Mouse (Mus musculus): ENCODE data around the gene Cebpe.

Gene Cebpe

GRCm38 (mm10) chr14:54712074-54712473 lies at the start of gene Cebpe:
TSS of gene Cebpe (minus strand) at chr14:54712174.
- DNase-seq = no peak

- DNase-seq = no peak
Observed at GRCm38 (mm10) chr14:54756382-54756781, 44.4 kb upstream of the Cebpe start.

DNA sequence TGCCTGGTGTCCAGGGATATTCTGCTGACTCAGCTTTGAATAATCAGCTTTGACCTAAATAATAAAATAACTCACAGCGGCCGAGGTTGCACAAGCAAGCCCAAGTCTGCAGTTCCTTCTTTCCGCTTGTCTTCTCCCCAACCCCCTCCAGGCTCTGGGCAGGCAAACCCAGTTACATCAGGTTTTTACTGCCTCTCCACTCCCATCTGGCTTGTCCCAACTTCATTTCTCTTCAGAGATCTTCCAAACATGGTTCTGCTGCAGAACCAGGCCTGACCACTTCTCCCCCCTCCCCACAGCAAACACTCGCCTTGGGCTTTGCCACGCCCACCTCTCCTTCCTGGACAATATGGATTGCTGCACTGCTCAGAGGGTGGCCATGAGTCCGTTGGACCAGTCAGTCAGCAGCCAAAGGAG lies 42.6 kb upstream of the Cebpe start:
- DNase-seq = peak in 1 of 2 experiments; percentile 29

DNA sequence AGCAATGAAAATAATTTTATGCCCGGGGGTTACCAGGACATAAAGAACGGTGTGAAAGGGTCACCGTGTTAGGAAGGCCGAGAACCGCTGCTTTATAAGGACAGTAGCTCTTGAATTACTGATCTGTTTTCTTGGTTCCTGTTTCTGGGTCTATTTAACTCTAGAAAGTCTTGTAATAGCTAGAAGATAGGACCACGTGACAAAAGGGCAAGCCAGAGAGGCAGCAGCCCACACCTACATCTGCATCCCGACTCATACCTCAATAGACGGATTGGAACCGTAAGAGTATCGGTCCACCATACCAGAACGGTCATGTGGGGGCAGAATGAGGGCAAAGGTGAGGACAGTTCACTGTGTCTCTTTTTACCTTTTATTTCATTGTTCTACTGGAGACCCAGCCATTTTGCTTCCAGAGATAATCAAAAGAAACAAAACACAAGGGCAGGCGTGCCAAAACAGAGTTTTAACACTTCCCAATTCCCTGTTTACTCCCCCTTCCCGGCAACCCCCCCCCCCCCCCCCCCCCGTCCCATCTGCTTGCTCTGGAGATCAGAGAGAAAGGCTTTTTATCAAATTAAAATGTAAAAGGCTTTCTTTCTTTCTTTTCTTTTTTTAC lies 42.1 kb upstream of the Cebpe start:
- no peak for DNase-seq

- no peak for DNase-seq
Observed at GRCm38 (mm10) chr14:54752938-54753337, 41.0 kb upstream of the Cebpe start.

DNA sequence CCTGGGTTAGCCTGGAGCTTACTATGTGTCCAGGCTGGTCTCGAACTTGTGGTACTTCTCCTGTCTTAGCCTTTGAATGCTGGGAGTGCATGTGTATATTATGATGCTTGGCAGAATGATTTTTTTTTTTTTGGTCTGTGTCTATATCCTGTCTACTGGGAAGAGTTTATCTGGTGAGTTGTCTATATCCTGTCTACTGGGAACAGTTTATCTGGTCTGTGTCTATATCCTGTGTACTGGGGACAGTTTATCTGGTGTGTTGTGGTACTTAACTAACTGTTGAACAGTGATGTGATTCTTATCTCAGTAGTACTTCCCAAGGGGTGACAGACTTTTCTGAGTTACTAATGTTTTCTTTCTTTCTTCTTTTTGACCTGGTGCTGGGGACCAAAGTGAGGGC lies 39.8 kb upstream of the Cebpe start:
- no peak for DNase-seq

DNA sequence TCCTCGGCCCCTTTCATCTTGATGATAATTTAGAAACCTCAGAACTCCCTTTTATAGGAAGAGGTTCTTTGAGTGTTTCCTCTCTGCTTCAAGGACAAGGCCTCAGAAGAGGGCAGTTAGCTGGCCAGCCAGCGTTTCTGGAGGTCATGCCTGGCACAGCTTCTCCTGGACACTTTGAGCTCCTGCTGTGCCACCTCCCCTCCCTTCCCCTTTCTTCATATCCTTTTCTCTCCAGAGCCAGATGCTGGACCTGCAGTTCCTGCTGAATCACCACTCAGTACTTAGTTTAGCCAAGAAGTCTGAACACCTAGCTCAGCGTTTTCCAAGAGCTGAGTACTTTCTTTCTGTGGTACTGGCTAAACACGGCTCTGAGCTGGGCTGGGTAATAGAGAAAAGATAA lies 37.3 kb upstream of the Cebpe start:
- DNase-seq = no peak

DNA sequence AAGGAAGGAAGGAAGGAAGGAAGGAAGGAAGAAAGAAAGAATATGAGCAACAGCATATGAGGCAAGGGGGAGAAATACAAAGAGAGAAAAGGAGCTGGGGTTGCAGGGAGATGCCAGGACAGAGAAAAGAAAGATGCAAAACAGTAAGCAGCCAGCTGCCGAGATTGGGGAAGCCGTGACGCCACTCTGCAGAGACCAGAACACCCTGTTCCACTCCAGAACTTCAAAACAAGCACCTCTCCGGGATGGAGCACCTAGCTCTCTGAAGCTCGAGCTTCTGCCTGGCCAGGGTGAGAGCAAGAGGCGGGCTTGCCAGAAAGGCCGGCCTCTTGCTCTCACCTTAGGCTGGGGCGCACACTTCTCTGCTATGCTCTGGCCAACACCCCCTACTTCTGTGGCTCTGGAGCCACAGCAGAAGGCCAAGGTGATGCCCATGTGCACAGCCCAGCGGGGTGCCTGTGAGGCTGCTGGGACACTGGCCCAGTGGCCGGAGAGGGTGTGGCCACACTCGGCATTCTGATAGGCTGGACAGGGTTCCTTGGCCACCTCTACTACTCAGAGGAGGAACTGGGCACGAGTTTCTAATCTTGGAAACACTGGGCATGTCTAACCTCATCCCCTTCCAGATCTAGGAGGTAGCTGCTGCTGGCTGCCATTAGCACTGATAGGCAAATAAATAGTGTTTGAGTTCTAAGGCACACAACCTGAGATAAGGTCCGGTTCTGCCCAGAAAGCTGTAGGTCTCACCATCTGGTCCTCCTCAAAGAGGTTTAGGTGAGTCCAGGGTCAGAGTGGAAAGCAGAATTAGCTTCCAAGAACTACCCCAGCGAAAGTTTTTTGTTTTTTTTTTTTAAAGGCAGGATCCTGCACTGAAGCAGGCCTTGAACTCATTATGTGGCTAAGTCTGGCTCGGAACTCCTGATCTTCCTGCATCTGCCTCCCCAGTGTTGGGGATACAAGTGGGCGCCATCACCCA lies 36.3 kb upstream of the Cebpe start:
- DNase-seq = peak; percentile 92 to 96

DNA sequence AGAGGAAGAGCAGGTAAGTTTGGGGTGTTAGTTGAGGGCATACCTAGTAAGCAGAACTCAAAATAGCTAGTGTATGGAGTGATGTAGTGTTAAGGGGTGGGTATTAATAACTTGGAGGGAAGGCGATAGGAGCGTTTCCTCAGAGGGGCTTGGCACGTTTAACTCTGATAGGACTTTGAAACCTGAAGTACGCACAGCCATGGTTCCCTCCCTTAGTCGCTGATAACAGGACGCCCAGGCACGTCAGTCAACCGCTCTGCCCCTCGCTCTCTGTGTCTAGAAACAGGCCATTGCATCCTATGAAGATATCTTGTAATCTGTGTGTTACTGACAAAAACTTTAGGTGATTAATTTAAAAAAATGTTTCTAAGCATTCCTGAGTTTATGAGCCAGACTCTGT lies 34.1 kb upstream of the Cebpe start:
- DNase-seq = no peak

- DNase-seq = no peak
Observed at GRCm38 (mm10) chr14:54744473-54744872, 32.5 kb upstream of the Cebpe start.

DNA sequence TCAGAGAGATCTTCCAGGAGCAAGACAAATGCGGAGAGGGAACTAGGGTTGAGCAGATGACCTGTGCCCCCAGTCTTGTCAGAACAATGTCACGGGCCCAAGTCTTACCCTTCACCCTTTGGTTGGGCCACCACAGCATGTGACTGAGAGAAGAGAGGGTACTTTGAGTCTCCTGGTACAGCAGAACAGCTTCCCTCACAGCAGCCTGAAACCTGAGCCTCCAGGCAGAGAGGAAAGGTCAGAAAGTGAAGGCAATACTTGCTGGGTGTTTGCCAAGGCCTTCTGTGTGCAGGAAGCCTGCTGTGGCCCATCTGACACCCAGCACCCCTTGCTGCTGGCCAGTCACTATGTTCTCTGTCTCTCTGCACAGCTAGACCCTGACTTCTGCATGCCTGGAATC lies 30.4 kb upstream of the Cebpe start:
- DNase-seq = no peak

DNA sequence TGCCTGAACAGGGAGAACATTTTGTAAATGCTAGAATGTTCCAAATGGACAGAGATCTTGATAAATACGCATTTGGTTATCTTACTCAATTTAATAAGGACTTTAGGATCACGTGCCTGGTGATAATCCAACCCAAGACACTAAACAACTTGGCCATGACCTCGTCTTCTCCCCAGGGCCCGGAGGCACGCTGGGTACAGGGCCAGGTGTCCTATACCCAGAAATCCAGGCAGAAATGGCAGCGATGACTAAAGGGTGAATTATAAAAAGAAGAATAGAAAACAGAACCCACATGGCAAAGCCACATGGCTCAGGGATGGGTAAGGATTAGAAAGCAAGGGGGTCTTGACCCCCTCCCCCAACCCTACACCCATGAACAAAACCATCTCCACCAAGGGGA lies 29.7 kb upstream of the Cebpe start:
- no peak for DNase-seq

DNA sequence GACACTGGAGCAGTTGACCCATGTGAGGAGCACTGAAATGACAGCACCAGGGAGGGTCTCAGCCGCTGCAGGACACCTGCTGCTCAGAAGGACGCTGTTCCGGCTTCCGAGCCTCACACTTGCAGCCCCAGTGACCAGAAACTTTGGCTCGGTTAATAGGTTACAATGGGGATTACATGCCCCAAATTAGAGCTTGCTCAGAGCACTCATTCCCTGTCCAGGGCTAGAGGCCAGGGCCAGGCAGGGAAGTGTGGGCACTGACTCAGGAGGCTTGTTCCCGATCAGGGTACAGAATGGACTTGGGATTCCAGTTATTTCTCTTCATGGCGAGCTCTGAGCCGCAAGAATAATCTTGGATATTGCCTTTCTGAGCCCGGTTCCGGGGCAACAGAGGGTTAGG lies 25.7 kb upstream of the Cebpe start:
- DNase-seq = peak; percentile 44 to 52

- DNase-seq = no peak
Observed at GRCm38 (mm10) chr14:54736555-54737552, 24.9 kb upstream of the Cebpe start.

- no peak for DNase-seq
Observed at GRCm38 (mm10) chr14:54735221-54735620, 23.2 kb upstream of the Cebpe start.

DNA sequence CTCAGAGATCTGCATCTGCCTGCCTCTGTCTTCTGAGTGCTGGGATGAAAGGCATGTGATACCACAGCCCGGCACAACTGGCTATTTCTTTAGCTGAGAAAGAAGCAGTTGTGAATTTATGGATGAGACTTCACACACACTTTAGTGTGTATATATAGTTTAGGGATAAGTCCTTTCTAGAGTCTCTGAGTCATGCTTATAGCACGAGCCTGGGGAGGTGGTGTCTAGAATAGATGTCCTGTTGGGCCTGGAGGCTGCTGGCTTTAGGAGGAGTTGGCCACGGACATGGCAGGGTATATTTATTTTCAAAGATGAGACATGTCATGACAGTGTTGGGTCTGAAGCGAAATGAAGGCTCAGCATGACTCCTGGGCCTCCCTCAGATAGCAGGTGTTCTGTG lies 22.0 kb upstream of the Cebpe start:
- no peak for DNase-seq

DNA sequence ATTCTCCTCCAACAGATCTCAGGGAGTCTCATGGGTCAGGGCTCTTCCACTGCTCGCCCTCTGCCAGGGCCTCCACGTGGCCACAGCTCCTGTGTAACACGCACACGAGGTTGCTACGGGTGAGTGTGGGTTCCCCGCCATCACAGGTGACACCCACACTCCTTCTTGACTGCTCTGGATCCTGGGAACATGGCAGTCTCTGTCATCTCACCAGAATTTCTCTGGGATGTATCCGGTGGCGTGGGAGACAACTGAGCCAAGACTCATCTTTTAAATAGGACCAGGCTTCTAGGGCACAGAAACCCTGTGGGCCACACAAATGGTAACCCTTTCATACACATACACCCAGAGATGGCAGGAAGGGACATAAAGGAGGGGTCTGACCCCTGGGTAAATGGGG lies 20.2 kb upstream of the Cebpe start:
- DNase-seq = no peak

DNA sequence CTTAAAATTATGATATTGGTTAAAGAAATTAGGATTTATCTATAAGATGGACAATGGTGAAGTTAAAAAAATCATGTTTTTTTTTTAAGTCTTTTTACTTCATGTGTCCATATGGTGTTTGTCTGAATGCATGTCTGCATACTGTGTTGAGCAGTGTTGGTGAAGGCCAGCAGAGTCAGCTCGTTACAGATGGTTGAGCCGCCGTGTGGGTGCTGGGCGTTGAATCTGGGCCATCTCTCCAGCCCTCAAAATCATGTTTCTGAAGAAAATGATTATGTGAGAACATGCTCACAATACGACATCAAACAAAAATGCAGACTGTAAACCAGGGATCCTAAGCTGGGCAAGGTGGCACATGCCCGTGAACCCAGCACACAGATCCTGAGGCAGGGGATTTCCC lies 18.3 kb upstream of the Cebpe start:
- DNase-seq = peak; percentile 61 to 65

DNA sequence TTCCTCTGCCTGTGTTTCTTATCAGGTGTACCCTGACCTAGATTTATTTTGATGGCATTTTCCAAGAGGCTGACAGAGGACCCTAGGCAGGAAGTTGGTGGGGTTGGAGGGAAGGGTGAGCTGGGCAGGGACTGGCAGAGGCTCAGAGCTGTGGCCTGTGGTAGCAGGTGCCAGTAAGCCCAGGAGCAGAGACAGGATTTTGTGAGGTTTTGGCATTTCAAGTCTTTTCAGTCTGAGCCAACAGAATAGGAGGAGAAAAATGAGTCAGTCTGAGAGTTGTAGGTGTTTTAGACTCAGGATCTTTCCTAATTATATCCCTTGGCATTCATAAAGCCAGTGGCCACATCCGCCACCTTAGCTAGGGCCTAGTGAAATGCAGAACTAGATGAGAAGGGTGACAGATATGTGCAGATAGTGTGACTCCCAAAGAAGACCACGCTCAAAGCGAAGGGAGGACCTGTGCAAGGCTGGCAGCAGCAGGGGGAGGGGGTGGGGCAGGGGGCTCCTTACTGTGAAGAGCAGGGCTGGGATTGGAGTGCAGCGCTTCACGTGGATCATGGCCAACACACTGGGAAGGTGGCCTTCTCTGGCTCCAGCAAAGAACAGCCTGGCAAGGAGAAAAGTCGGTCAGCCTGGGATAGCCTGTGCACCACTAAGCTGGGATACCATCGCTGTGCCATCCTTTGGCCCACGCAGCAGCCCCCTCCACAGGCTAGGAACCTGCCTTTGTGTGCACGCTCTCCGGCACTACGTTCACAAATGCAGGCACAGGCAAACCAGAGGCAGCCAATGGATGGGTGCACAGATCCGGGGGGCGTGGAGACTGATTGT lies 17.1 kb upstream of the Cebpe start:
- peak; percentile 39 to 42 for DNase-seq

- no peak for DNase-seq
Observed at GRCm38 (mm10) chr14:54727565-54727964, 15.6 kb upstream of the Cebpe start.

- no peak for DNase-seq
Observed at GRCm38 (mm10) chr14:54724049-54724448, 12.1 kb upstream of the Cebpe start.

GRCm38 (mm10) chr14:54721711-54722110 lies 9.7 kb upstream of the Cebpe start:
- DNase-seq = peak; percentile 55 to 65
